Mouse (Mus musculus): Measurements from ENCODE around the gene Tgm4. TPM values are rescaled to one million over a fixed set of nuclear protein-coding genes. Genes with fewer than 3 reads are reported as not detected.

Tgm4 gene
- polyA plus RNA-seq, 1 experiment, result 0.71 TPM

- TF ChIP-seq CTCF (IDR thresholded peaks at IDR 0.05; ENCODE audit: borderline replicate concordance, extremely low read depth, insufficient read depth, insufficient read length) (no peak), POLR2A (IDR thresholded peaks at IDR 0.05; ENCODE audit: borderline replicate concordance, extremely low read depth, insufficient read depth, insufficient read length, poor library complexity, severe bottlenecking) (no peak)
- DNase-seq (ENCODE audit: low read depth), result no peak
These were observed 72.7 kb downstream of the Tgm4 start for GRCm38 (mm10) chr9:123107186-123107585.

DNA sequence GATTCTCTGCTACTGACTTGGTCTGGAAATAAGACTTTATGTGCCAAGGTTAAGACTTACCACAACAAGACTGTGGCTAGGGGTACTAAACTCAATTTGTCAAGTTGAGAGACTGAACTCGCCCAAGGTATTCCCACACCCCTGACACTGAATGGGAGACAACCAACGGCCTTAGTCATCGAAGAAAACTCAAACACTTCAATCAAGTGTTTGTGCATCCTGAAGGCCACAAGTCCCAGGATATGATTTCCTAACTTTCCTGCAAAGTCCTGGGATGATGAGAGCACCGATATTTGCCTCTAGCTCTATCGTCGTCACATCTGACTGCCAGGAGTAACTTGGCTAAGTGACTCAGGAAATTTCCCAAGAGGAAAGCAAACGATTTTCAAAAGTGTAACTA lies 74.7 kb downstream of the Tgm4 start:
- TF ChIP-seq CTCF (IDR thresholded peaks at IDR 0.05; ENCODE audit: borderline replicate concordance, extremely low read depth, insufficient read depth, insufficient read length), result no peak
- TF ChIP-seq POLR2A (IDR thresholded peaks at IDR 0.05; ENCODE audit: borderline replicate concordance, extremely low read depth, insufficient read depth, insufficient read length, poor library complexity, severe bottlenecking), result no peak

GRCm38 (mm10) chr9:123111751-123112221 lies 77.3 kb downstream of the Tgm4 start:
- peak; percentile 5 for DNase-seq (ENCODE audit: low read depth)
- no peak for TF ChIP-seq POLR2A (IDR thresholded peaks at IDR 0.05; ENCODE audit: borderline replicate concordance, extremely low read depth, insufficient read depth, insufficient read length, poor library complexity, severe bottlenecking)
- no peak for TF ChIP-seq CTCF (IDR thresholded peaks at IDR 0.05; ENCODE audit: borderline replicate concordance, extremely low read depth, insufficient read depth, insufficient read length)

More for the DNA sequence above, 74.7 kb downstream of the Tgm4 start:
- DNase-seq (ENCODE audit: low read depth), result no peak

DNA sequence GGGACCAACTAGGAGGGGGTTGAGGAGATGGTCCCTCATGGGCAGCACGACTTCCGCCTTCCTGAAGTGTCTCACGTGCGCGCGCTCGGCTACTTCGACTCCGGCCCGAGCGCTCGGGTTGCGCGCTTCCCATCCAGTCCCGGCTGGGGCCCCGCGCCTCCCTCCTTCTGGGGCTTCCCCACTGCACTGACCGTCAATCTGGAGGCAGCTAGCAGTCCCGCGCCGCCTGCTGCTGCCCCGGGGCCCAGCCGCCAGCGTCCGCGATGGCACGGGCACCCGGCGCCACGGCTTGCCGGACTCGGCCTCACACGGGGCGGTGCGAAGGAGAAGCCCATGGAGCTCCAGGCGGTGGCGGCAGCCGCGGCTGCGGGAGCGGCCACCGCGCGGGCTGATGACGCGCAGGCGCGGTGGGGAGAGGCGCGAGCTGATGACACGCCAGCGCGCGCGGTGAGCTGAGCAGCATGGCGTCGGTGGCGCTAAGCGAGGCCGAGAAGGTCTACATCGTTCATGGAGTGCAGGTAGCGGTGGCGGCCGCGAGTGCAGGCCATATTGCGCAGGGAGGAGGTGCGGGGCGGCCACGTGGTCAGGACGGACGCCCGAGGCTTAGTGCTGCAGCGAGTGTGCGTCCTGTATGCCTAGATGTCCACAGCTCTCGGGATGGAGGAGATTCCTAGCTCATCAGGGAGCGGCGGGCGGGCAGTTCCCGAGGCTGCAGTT lies 78.4 kb downstream of the Tgm4 start, which contains the start of the genes Zdhhc3 and Exosc7:
Zdhhc3 (minus strand) TSS at position 401 of the 717 bp plus-strand sequence.
Exosc7 (plus strand) TSS at position 411 of the 717 bp plus-strand sequence.
- TF ChIP-seq CTCF (IDR thresholded peaks at IDR 0.05; ENCODE audit: borderline replicate concordance, extremely low read depth, insufficient read depth, insufficient read length) (no peak), POLR2A (IDR thresholded peaks at IDR 0.05; ENCODE audit: borderline replicate concordance, extremely low read depth, insufficient read depth, insufficient read length, poor library complexity, severe bottlenecking) (peak; percentile 95)
- DNase-seq (ENCODE audit: low read depth), result peak; percentile 97

DNA sequence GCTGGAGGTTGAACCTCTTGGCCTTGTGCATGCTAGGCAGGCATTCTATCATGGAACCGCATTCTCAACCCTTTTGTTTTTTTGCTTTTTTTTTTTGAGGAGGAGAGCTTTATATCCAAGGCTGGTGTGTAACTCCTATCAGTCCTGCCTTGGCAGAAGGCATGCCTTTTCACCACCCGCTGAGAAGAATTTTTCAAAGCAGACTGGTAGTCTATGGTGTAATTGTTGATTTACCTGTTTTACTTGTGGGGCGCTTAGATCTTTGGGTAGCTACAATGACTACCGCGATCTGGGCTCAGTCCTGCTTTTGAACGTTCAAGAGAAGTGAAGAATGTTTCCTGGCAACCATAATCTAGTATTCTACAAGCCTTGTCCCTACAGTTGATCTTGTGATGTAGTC lies 79.4 kb downstream of the Tgm4 start:
- no peak for TF ChIP-seq POLR2A (IDR thresholded peaks at IDR 0.05; ENCODE audit: borderline replicate concordance, extremely low read depth, insufficient read depth, insufficient read length, poor library complexity, severe bottlenecking)
- TF ChIP-seq CTCF (IDR thresholded peaks at IDR 0.05; ENCODE audit: borderline replicate concordance, extremely low read depth, insufficient read depth, insufficient read length), result no peak
- peak; percentile 3 for DNase-seq (ENCODE audit: low read depth)

- DNase-seq (ENCODE audit: low read depth), result no peak
- TF ChIP-seq POLR2A (IDR thresholded peaks at IDR 0.05; ENCODE audit: borderline replicate concordance, extremely low read depth, insufficient read depth, insufficient read length, poor library complexity, severe bottlenecking), result no peak
- no peak for TF ChIP-seq CTCF (IDR thresholded peaks at IDR 0.05; ENCODE audit: borderline replicate concordance, extremely low read depth, insufficient read depth, insufficient read length)
These were observed 81.0 kb downstream of the Tgm4 start for GRCm38 (mm10) chr9:123115566-123115965.

Other genes with a start within 250 kb of the Tgm4 start
- gene Tcaim, start 229.2 kb upstream of the Tgm4 start, polyA plus RNA-seq (2012; rRNA removed), result 6.1 and 6.3 TPM in 2 replicates
- gene Gm35549, start 190.7 kb upstream of the Tgm4 start, polyA plus RNA-seq (2012; rRNA removed), result not detected in 2 replicates
- gene Zfp445, start 168.7 kb upstream of the Tgm4 start, polyA plus RNA-seq (2012; rRNA removed), result 156 and 160 TPM in 2 replicates
- 6.8 and 8.5 TPM in 2 replicates for gene Zkscan7, start 149.0 kb upstream of the Tgm4 start, polyA plus RNA-seq (2012; rRNA removed)
- gene Zfp105, start 111.7 kb upstream of the Tgm4 start, polyA plus RNA-seq (2012; rRNA removed), result 12.4 and 13.1 TPM in 2 replicates
- gene 1110059G10Rik, start 83.7 kb upstream of the Tgm4 start, polyA plus RNA-seq (2012; rRNA removed), result 17.7 and 23.8 TPM in 2 replicates
- 19.0 and 41.9 TPM in 2 replicates for gene Kif15, start 83.7 kb upstream of the Tgm4 start, polyA plus RNA-seq (2012; rRNA removed)
- gene Tmem42, start 13.4 kb upstream of the Tgm4 start, polyA plus RNA-seq (2012; rRNA removed), result 16.5 and 19.1 TPM in 2 replicates
- gene Zdhhc3, start 78.5 kb downstream of the Tgm4 start, polyA plus RNA-seq (2012; rRNA removed), result 85.5 and 92.3 TPM in 2 replicates
- gene Exosc7, start 78.5 kb downstream of the Tgm4 start, polyA plus RNA-seq (2012; rRNA removed), result 64.4 and 85.6 TPM in 2 replicates
- gene Clec3b, start 116.2 kb downstream of the Tgm4 start, polyA plus RNA-seq (2012; rRNA removed), result 3.7 and 5.0 TPM in 2 replicates
- gene Cdcp1, start 181.3 kb downstream of the Tgm4 start, polyA plus RNA-seq (2012; rRNA removed), result 0.59 and 0.60 TPM in 2 replicates
- 47.3 and 54.0 TPM in 2 replicates for gene Tmem158, start 226.0 kb downstream of the Tgm4 start, polyA plus RNA-seq (2012; rRNA removed)